Mouse (Mus musculus) cerebellum, adult (tissue): ENCODE results near the gene Gm28042.
A peak's percentile ranks its signal among the peaks of the same experiment; 100 is the strongest.

Source experiments
- ATAC-seq: cut with Nextera tagmentation; 2 replicates; pipeline ENCODE4 v1.9.2; 2017; ENCODE audit warnings: mild to moderate bottlenecking, moderate library complexity, mixed read lengths; ENCODE audit not compliant: insufficient number of reproducible peaks, low FRiP score, low TSS enrichment

Gm28042 gene

GRCm38 (mm10) chr2:120026984-120027949, at the start of gene Gm28042, which contains the start of gene Jmjd7:
TSS of gene Gm28042 (plus strand) at chr2:120027493.
TSS of gene Jmjd7 (plus strand) at chr2:120027483.
- ATAC-seq = peak; percentile 83

DNA sequence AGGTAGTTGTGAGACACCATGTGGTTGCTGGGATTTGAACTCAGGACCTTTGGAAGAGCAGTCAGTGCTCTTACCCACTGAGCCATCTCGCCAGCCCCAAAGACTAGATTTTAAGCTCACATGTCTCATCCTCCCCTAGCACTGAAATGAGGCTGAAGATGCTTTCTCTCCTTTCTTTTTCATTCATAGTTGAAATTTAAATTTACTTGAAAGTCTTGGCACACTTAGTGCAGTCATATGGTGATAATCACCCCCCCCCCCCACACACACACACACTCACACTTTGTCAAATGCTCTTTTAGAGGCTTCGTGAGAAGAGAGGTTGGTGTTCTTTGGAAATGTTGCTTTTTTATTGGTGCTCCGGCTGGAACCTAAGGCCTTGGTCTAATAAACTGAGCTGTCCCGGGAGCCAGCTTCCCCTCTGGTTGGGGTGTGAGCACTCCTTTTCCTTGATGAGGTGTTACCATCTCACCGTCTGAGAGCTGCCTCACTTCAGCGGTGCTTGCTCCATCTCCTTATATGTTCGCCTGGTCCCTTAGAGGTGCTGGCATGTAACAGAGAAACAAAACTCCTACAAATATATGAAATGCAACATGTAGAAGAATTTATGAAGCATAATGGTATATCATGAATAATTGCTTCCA, 46.8 kb upstream of the Gm28042 start:
- ATAC-seq = no peak

DNA sequence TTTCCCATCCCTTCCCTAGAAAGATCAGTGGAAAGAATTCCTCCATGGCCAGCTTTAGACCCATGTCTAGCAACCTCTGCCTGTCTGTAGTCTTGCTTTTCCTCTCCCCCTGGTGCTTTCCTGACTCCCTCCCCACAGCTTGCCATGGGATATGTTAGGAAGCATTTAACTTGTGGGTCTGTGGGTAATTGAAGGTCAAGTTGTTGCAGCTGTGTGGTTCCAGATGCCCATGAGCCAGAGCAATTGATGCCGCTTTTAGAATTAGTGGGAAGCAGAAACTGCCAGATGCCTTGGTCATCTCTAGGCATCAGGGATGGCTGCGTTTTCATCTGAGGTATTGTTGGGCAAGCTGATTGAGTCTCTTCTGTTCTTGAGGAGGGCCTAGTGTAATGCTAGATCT, 45.7 kb upstream of the Gm28042 start:
- no peak for ATAC-seq

- ATAC-seq = no peak
Observed at GRCm38 (mm10) chr2:119985871-119986270, 41.4 kb upstream of the Gm28042 start.

DNA sequence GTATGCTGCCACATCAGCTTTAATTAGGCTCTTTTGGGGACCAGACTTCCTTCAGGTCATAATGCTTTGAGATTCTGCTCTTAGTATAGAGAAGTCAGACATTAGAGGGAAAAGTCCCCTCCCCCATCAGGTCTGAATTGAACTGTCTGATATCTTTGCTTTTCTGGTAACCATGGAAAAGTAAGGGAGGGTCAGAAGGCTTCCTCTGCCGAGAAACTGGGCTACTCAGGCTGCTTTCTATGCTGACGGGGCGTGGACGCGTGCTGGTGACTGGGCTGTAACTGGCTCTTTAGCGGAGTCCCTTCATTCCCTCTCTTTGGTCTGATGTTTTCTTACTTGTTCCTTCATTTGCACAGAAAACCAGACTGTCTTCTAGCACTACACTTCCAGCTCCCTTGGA, 40.9 kb upstream of the Gm28042 start:
- no peak for ATAC-seq

GRCm38 (mm10) chr2:119987441-119987840, 39.9 kb upstream of the Gm28042 start:
- ATAC-seq = no peak

DNA sequence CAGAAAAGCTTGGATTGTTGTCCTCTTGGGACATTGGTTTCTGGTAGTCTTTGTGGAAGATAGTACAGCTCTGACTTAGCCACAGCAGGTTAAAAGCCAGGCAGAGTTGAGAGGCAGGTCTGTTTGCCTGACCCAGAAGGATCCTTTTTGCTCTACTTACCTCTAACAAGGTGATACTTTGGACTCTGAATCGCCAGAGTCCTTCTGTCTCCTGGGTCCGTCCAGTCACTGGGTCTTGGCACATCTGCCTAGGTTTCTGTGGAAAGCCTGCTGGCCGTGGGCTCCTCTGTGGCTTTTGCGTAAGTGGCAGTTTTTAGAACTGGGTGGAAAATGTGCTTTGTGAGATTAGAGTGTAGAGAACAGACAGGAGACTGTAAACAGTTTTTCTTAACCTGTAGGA, 38.3 kb upstream of the Gm28042 start:
- no peak for ATAC-seq

DNA sequence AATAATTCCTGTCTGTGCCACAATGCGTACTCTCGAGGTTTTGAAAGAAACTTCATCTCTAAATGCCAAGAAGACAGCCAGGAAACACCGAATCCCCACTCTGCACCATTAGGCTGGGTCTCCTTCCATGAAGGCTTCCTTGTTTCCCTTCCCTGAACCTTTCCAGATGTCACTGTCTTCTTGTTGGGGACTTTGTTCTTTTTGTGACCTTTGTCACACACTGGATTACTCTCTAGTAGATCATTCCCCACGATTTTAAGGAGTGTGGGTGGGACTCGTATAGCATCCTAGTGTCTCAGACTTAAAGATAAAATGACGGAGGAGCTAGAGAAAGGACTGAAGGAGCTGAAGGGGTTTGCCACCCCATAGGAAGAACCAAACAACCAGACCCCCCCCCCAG, 36.4 kb upstream of the Gm28042 start:
- ATAC-seq = no peak

GRCm38 (mm10) chr2:119992349-119992748, 34.9 kb upstream of the Gm28042 start:
- no peak for ATAC-seq

DNA sequence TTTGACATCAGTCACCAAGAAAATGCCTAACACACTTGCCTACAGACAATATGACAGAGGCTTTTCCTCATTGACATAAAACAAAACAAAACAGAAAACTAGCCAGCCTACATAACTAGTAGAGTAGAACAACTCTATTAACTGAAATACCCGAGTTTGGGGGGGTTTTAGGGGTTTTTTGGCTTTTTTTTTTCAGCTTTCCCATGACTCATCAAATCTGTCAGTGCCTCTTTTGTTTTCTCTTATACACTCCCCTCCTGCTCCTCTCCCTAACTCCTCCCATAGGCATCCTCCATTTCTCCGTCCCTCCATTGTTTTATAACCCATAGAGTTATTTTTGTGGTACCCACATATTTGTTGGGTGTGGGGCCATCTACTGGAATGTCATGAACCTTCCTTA, 33.8 kb upstream of the Gm28042 start:
- ATAC-seq = no peak

GRCm38 (mm10) chr2:119994839-119995238, 32.5 kb upstream of the Gm28042 start:
- no peak for ATAC-seq

DNA sequence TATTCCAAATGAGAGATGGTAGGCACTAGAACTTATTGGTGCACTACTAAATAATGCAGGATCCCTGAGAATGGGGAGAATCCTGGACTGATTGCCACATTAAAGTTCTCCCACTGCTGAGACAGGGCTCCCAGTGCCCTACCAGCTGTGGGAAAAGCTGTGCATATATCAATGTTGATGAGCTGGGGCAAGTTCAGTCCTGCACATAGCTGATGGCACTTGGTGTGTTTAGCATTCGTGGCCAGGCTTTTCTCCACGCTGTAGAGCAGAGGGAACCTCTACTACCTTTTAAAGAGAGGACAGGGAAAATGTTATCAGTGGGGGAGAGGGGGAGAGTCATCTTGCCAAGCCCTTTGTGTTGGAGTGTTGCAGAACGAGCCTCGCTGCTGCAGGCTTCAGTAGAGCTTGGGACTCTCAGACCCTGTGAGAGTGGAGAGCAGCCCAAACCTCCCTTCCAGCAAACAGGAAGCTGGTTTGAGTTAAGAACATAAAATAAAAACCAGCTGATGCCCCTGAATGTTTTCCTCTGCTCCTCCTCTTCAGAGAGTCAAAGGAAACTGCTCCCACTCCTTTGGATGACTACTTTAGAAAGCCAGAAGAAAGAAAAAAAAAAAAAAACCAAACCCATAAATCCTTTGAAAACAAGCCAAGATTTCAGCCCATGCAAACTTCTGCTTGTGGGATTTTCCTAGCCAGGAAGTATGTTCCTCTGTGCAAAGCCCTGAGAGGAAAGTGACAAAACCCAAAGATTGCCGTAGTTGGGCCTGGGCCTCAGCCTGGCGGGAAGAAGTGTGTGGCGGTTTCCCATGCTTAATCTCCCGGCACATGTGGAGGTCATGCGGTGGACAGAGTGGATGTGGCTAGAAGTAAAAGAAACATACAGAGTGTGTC, 31.7 kb upstream of the Gm28042 start:
- no peak for ATAC-seq

DNA sequence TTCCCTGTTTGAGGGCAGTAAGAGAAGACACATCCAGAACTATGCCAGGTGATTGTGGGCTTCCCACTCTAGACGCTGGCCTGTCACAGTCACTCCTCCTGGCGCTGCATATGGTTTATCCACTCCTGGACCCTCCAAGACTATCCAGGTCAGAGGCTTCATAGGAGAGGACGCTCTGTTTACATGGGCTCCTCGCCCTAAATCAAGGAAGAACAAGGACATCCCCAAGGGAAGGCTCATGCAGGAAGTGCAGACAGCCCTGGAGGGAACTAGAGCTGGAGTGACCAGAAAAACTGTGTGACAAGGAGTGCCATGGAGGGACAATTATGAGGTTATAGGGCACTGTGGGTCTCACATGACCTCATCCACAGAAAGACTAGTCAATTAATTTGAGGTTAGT, 29.9 kb upstream of the Gm28042 start:
- ATAC-seq = no peak

GRCm38 (mm10) chr2:119999731-120000130, 27.6 kb upstream of the Gm28042 start:
- ATAC-seq = no peak

DNA sequence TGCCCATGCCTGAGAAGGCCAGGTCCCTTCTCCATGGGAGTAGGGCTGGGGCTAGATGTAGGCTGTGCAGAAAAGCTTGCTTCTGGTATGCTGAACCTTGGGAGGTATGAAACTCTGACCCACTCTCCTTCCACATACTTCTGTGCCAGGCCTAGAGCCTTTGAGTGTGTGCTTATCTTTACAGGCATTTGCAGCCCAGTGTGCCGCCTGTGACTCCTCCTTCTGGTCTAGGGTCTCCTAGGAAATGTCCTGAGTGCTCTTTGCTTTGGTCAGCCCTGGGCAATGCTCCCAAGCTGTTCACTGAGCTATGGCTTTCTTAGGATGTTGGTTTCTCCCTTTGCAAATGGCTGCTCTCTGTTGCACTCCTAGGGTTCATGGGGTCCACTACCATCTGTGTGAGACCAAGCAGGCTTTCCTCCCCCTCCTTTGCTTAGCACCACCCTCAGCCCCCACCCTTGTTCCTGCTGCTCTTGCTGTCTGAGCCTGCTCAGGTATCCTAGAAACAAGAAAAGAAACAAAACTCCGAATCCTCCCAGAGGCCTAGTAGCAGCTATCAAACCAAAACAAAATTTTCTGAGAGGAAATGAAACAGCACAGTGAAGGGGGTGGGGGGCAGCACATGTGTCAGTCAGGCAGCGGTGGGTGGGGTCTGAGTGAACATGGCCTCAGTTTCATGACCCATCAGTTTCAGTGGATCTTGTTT, 26.3 kb upstream of the Gm28042 start:
- no peak for ATAC-seq

GRCm38 (mm10) chr2:120001956-120002355, 25.3 kb upstream of the Gm28042 start:
- no peak for ATAC-seq

GRCm38 (mm10) chr2:120003970-120004369, 23.3 kb upstream of the Gm28042 start:
- ATAC-seq = no peak

GRCm38 (mm10) chr2:120006696-120007095, 20.6 kb upstream of the Gm28042 start:
- ATAC-seq = no peak

DNA sequence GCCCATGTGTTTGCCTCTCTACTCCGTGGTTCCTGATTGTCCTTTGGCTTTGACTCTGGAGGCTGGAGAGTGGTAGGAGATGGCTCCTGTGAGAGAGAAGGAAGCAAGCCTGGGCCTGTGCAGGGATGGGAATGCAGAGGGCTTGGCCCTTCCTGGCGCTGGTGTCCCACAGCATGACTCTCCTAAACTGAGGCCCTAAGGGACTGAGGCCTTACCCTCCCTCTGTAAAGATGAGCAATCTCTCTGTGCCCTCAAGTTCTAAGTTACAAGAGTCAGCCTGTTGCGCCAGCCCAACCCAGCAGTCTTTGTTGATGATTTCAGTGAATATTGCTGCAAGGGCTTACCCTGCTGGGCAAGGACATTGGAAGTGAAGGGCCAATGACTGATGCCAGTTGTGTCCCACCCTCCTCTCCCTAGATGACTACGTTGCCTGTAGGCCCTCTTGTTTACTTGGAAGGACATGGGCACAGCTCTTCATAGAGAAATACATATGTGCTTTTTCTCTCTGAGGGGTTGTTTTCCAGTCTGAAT, 19.5 kb upstream of the Gm28042 start:
- ATAC-seq = no peak

DNA sequence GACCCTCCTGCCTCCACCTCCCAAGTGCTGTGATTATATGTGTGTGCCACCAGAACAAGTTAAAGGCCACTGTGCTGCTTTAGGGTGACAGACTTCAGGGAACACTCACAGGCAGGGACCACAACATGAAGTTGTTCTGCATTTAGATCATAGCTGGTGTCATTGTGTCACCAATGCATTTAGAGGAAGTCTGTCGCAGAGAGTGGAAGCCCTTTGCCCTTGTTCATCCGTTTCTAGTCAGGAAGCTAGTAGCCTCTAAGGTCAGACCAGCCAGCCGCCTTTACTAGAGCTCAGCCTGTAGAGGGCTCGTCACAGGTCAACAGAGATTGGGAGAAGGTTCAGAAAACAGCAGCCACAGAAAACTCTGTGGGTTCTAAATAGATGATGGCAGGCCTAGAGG, 18.6 kb upstream of the Gm28042 start:
- ATAC-seq = no peak
